Mouse (Mus musculus): ENCODE data around the gene Best1. TPM values are rescaled to one million over a fixed set of nuclear protein-coding genes. Genes with fewer than 3 reads are reported as not detected.

Gene Best1
- polyA plus RNA-seq, 1 experiment from 2014 or later: 0.24 TPM

DNA sequence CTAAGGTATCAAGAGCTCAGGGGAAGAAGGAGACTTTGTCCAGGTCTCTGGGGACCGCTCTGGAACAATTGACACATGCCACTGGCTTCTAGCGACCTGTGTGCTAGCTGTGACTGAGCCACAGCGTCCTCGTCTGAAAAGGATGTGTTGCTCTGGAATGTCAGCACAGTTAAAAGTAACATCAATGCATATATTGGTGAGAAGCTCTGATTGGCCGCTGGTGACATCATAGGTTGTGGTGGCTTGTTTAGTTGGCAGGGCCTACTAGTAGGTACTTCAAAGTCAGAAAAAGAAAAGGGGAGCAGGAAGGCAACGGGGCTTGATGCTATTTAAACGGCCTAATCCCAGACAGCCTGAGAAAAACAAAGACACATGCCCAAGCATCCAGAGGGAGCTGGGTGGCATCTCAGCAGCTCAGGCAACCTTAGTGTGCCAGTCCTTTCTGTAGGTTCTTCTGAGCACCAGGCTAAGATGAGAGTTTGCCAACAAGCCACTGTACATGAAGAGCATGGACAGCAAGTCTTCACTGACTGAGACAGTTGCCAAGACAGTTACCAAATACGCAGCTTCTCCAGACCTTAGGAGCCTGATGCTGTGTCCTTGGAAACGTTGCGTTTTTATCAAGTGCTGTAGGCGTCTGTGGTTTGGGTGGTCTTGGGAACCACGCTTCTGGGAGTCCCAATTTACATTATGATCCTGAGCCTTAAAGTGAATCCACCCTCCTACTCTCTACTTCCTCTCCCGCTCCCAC is 2.5 kb downstream of the Best1 start:
- ATAC-seq (ENCODE audit: insufficient number of reproducible peaks, insufficient read depth, low FRiP score, low read depth): no peak
- no peak overlapping the region for H3K4me2 ChIP-seq (ENCODE audit: low read length)
- H3K27ac ChIP-seq (replicated peaks in 1 of 2; ENCODE audit: control insufficient read depth in 1 of 2, insufficient read depth in 1 of 2, low read depth in 2 of 2, low read length in 2 of 2): no peak overlapping the region
- 0 out of 2 replicates have a peak overlapping the region, but pooled peaks have one; percentile 8 for H3K9ac ChIP-seq (ENCODE audit: low read length)
- H3K4me3 ChIP-seq (ENCODE audit: control insufficient read depth in 1 of 2, insufficient read depth in 1 of 2, low read depth in 1 of 2, low read length in 2 of 2): no peak overlapping the region
- no peaks in the 10 kb centered on the region for H3K27me3 ChIP-seq (ENCODE audit: control insufficient read depth, insufficient read depth, low read length)
- no peaks in the 10 kb centered on the region for H3K9me3 ChIP-seq (ENCODE audit: control insufficient read depth, low read length)
- H3K36me3 ChIP-seq (ENCODE audit: control insufficient read depth, insufficient read depth, low read length): no peaks in the 10 kb centered on the region
- WGBS: 54% methylated on average over 13 of the region's 13 CpGs
- no peaks in the 10 kb centered on the region; a peak in 1 of 4 replicates for H3K4me1 ChIP-seq (ENCODE audit: control insufficient read depth in 2 of 2, insufficient read depth in 2 of 2, low read length in 2 of 2)

DNA sequence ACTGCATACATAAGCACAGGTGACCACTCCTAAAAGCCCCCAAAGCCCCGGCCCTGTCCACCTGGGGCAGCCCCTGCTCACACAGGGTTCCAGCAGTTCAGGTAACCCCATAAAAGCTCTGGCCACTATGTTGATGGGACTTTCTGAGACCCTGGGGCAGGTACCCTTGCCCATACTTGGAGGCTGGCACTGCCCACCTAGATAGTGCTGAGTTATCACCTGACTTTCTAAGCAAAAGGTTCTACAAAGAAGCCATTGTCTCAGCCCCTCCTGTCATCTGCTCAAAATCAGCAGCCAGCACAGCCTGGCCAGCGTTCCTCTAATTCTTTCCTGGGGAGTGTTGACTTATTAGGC is 3.4 kb downstream of the Best1 start:
- ATAC-seq (ENCODE audit: insufficient number of reproducible peaks, insufficient read depth, low FRiP score, low read depth): no peak

DNA sequence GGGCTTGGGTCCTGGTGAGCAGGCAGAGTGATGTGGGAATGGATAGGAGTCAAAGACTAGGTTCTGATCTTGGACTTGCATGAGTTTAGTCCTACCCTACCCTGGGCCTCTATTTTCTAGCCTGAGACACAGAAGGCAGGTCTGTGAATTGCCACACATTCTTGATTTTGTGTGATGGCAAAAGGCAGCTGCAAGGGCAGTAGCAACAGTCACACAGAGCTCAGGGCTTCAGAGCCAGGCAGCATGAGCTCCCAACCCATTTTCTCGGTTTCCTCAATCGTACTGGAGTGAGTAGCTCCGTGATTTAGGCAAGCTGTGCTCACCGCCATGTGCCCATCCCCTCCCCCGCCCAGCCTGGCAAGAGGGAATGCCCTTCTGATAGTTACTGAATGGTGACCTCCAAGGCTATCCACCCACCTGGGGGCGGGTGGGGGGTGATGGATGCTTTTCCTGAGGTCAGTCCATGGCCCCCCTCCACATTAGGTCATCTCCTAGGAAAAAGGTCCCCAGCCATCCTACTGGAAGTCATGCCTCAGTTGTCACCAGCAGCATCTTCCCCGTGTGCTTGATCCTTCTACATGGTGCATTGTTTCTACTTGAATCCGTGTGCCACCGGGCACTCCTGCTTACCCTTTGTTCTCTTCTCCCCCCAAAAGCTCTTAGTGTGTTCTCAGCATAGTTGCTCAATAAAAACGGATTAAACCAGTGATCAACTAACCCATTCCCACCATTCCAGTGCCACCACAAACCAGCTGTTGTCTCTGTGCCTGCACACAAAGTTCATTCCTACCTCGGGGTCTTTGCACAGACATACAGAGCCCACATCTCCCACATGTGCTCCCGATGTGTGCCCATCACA is 4.0 kb downstream of the Best1 start:
- Histone ChIP-seq H3K9ac (ENCODE audit: low read length) (no peak overlapping the region), H3K36me3 (ENCODE audit: control insufficient read depth, insufficient read depth, low read length) (no peaks in the 10 kb centered on the region), H3K27ac (replicated peaks in 1 of 2; ENCODE audit: control insufficient read depth in 1 of 2, insufficient read depth in 1 of 2, low read depth in 2 of 2, low read length in 2 of 2) (no peak overlapping the region), H3K4me1 (ENCODE audit: control insufficient read depth in 2 of 2, insufficient read depth in 2 of 2, low read length in 2 of 2) (peaks cover 5 to 10% of the 10 kb centered on the region in 2 experiments; a peak in 3 of 4 replicates), H3K9me3 (ENCODE audit: control insufficient read depth, low read length) (no peaks in the 10 kb centered on the region), H3K4me3 (ENCODE audit: control insufficient read depth in 1 of 2, insufficient read depth in 1 of 2, low read depth in 1 of 2, low read length in 2 of 2) (no peak overlapping the region), H3K27me3 (ENCODE audit: control insufficient read depth, insufficient read depth, low read length) (no peaks in the 10 kb centered on the region), H3K4me2 (ENCODE audit: low read length) (no peak overlapping the region)
- no peak for ATAC-seq (ENCODE audit: insufficient number of reproducible peaks, insufficient read depth, low FRiP score, low read depth)
- 78% methylated on average over 12 of the region's 12 CpGs for WGBS

More for the DNA sequence above, 3.4 kb downstream of the Best1 start:
- Histone ChIP-seq H3K4me2 (ENCODE audit: low read length) (no peak overlapping the region), H3K4me3 (ENCODE audit: control insufficient read depth in 1 of 2, insufficient read depth in 1 of 2, low read depth in 1 of 2, low read length in 2 of 2) (no peak overlapping the region), H3K27me3 (ENCODE audit: control insufficient read depth, insufficient read depth, low read length) (no peaks in the 10 kb centered on the region), H3K36me3 (ENCODE audit: control insufficient read depth, insufficient read depth, low read length) (no peaks in the 10 kb centered on the region), H3K9ac (ENCODE audit: low read length) (no peak overlapping the region), H3K27ac (replicated peaks in 1 of 2; ENCODE audit: control insufficient read depth in 1 of 2, insufficient read depth in 1 of 2, low read depth in 2 of 2, low read length in 2 of 2) (no peak overlapping the region), H3K9me3 (ENCODE audit: control insufficient read depth, low read length) (no peaks in the 10 kb centered on the region), H3K4me1 (ENCODE audit: control insufficient read depth in 2 of 2, insufficient read depth in 2 of 2, low read length in 2 of 2) (peaks cover 4 to 6% of the 10 kb centered on the region in 2 experiments; a peak in 3 of 4 replicates)
- WGBS: 62% methylated on average over 2 of the region's 2 CpGs

DNA sequence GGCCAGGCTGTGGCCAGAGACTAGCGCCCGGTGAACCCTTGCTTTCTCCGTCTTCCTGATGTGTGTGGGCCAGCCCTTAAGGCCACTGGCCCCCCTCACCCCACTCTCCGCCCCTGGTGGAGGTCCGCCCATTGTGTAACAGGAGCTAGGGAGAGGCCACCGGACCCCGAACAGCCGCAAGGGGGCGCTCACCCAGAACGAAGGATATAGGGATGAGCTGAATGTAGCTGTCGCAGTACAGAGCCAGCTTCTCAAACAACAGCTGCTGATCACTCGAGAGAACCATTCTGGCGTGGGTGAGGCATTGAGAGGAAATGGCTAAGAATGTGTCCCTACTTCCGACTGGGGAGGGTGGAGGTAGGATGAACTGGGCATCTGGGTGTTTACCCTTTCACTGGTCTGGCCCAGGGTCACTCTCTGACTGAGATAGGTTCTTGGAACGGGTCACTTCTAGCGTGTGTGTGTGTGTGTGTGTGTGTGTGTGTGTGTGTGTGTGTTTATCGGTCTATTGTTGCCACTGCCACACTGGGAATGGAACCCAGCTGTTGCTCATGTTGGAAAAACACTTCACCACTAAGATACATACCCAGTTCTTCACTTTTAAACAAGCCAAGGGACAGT is 8.3 kb downstream of the Best1 start:
- no peak overlapping the region for H3K27ac ChIP-seq (replicated peaks in 1 of 2; ENCODE audit: control insufficient read depth in 1 of 2, insufficient read depth in 1 of 2, low read depth in 2 of 2, low read length in 2 of 2)
- peak overlapping the region; percentile 52 for H3K9ac ChIP-seq (ENCODE audit: low read length)

DNA sequence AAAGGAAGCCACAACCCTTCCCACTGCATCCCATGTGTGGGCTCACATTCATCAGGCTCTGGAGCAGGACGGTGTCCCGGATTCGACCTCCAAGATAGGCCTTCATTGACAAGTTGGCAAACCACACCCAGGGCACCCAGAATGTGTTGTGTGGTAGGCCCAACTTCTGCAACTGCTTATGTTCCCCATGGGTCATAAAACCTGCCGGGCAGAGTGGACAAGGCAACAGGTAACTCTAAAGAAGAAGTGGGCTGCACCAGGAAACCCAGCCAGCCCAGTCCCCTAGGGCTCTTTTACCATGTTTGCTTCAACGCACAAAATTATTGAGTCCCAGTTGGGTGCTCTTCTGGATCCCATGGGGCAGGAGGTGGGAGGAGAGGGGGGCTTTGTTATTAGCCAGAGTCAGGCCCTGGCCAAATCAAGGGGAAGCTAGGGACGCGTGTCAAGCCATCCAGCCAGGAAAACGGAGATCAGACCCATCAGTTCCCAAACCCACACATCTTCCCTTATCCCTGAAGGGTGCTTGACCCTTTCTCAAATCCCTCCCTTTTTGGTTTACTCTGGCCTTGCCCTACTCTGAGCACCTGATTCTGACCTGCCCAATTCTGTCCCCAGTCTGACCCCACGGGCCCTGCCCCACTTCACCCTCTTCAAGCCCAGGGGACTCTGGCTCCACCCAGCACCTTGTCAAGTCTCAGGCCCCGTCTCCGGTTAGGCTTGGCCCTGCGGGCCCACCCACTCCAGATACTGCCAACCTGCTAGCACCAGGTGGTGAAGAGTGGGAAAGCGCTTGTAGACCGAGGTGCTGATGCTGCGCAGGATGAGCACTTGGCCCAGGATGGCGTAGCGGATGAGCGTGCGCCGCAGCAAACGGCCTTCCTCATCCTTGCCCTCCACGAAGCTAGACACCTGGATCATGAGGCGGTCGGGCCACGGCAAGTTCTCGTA is 9.1 kb downstream of the Best1 start:
- Histone ChIP-seq H3K36me3 (ENCODE audit: control insufficient read depth, insufficient read depth, low read length) (no peaks in the 10 kb centered on the region), H3K4me2 (ENCODE audit: low read length) (peak overlapping the region; percentile 60), H3K9ac (ENCODE audit: low read length) (no peak overlapping the region; the same call in 1 of the 2 replicates), H3K27me3 (ENCODE audit: control insufficient read depth, insufficient read depth, low read length) (no peaks in the 10 kb centered on the region), H3K9me3 (ENCODE audit: control insufficient read depth, low read length) (no peaks in the 10 kb centered on the region), H3K4me3 (ENCODE audit: control insufficient read depth in 1 of 2, insufficient read depth in 1 of 2, low read depth in 1 of 2, low read length in 2 of 2) (peak overlapping the region; percentile 12 to 19), H3K27ac (replicated peaks in 1 of 2; ENCODE audit: control insufficient read depth in 1 of 2, insufficient read depth in 1 of 2, low read depth in 2 of 2, low read length in 2 of 2) (no peak overlapping the region), H3K4me1 (ENCODE audit: control insufficient read depth in 2 of 2, insufficient read depth in 2 of 2, low read length in 2 of 2) (peaks cover 5 to 12% of the 10 kb centered on the region in 2 experiments)
- ATAC-seq (ENCODE audit: insufficient number of reproducible peaks, insufficient read depth, low FRiP score, low read depth): peak; percentile 18; the same call in 1 of the 2 replicates
- WGBS: 51% methylated on average over 26 of the region's 26 CpGs

More for the DNA sequence above, 8.3 kb downstream of the Best1 start:
- Histone ChIP-seq H3K4me2 (ENCODE audit: low read length) (peak overlapping the region; percentile 60), H3K36me3 (ENCODE audit: control insufficient read depth, insufficient read depth, low read length) (no peaks in the 10 kb centered on the region), H3K27me3 (ENCODE audit: control insufficient read depth, insufficient read depth, low read length) (no peaks in the 10 kb centered on the region), H3K9me3 (ENCODE audit: control insufficient read depth, low read length) (no peaks in the 10 kb centered on the region), H3K4me1 (ENCODE audit: control insufficient read depth in 2 of 2, insufficient read depth in 2 of 2, low read length in 2 of 2) (peaks cover 5 to 10% of the 10 kb centered on the region in 2 experiments; a peak in 3 of 4 replicates), H3K4me3 (ENCODE audit: control insufficient read depth in 1 of 2, insufficient read depth in 1 of 2, low read depth in 1 of 2, low read length in 2 of 2) (peak overlapping the region; percentile 12 to 19)
- peak; percentile 77 for ATAC-seq (ENCODE audit: insufficient number of reproducible peaks, insufficient read depth, low FRiP score, low read depth)
- 5% methylated on average over 17 of the region's 17 CpGs for whole genome bisulfite sequencing

DNA sequence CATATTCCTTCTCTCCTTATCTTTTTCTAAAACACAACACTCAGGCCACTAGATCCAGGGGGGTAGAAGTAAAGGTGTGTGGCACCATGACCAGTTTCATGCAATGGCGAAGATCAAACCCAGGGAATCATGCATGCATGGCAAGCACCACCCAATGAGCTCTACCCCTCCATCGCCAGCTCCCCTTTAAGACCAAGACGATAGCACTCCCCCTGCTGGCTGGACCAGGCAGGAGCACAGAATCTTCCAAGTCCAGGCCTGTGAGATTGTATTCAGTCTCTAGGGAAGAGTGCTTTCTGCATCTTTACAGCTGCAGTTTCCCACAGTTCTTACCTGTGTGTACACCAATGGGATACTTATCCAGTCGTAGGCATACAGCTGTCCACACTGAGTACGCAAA is 10.1 kb downstream of the Best1 start:
- H3K27me3 ChIP-seq (ENCODE audit: control insufficient read depth, insufficient read depth, low read length): no peaks in the 10 kb centered on the region
- no peak overlapping the region for H3K27ac ChIP-seq (replicated peaks in 1 of 2; ENCODE audit: control insufficient read depth in 1 of 2, insufficient read depth in 1 of 2, low read depth in 2 of 2, low read length in 2 of 2)
- H3K9ac ChIP-seq (ENCODE audit: low read length): no peak overlapping the region
- no peak overlapping the region for H3K4me2 ChIP-seq (ENCODE audit: low read length)
- 25% methylated on average over 5 of the region's 5 CpGs for WGBS
- no peak for ATAC-seq (ENCODE audit: insufficient number of reproducible peaks, insufficient read depth, low FRiP score, low read depth)
- peaks cover 4% of the 10 kb centered on the region; the same call in 1 of the 2 replicates for H3K36me3 ChIP-seq (ENCODE audit: control insufficient read depth, insufficient read depth, low read length)
- no peak overlapping the region for H3K4me3 ChIP-seq (ENCODE audit: control insufficient read depth in 1 of 2, insufficient read depth in 1 of 2, low read depth in 1 of 2, low read length in 2 of 2)
- no peaks in the 10 kb centered on the region for H3K9me3 ChIP-seq (ENCODE audit: control insufficient read depth, low read length)
- peaks cover 5 to 12% of the 10 kb centered on the region in 2 experiments for H3K4me1 ChIP-seq (ENCODE audit: control insufficient read depth in 2 of 2, insufficient read depth in 2 of 2, low read length in 2 of 2)

Measured in heart, embryonic 14.5 days (tissue).